Mouse (Mus musculus): ENCODE measurements at regions not wholly inside any gene's neighbourhood (a gene's known extent, or its start where the extent isn't known, plus 50 kb on each side); places are given as distances from the start of the nearest gene placed in this dataset.
"Not testable (repeated sequence)": the region's sequence is repeated elsewhere in the genome, so short reads cannot be mapped to it uniquely, and the experiment has no call there.

- DNase-seq (ENCODE audit: low spot score in 2 of 2) = peak; percentile 21 to 37
Observed at GRCm38 (mm10) chrX:79760887-79761286, 89.7 kb upstream of the Mageb16 start.

- not testable (repeated sequence) for DNase-seq (ENCODE audit: low spot score in 2 of 2)
Observed at GRCm38 (mm10) chrX:79758596-79758995, 87.4 kb upstream of the Mageb16 start.
